Mouse (Mus musculus) lung, postnatal 0 days (tissue): Measurements from ENCODE around the gene Fry. TPM values are rescaled to one million over a fixed set of nuclear protein-coding genes. Genes with fewer than 3 reads are reported as not detected.

Experiments
- ATAC-seq: fragments of 200-750 bp; cut with Nextera tagmentation; 2 replicates; pipeline ENCODE4 v1.8.0; 2017; ENCODE audit warnings: moderate library complexity
- DNase-seq: peaks from one replicate; pipeline ENCODE4 v3.0.0-alpha.2; 2016; ENCODE audit warnings: low spot score
- H3K27ac ChIP-seq: fragments of 300-500 bp; sonication (generic); 2 replicates; pipeline ENCODE4 v1.5.1; 2014; ENCODE audit warnings: antibody characterized with exemption, mild to moderate bottlenecking, low read length, mixed read lengths
- H3K27me3 ChIP-seq: fragments of 300-500 bp; sonication (generic); replicated peaks from 2 replicates; pipeline ENCODE4 v1.6.1; 2014; ENCODE audit warnings: low read length, mixed read lengths; ENCODE audit not compliant: insufficient read depth
- H3K36me3 ChIP-seq: fragments of 300-500 bp; sonication (generic); 2 replicates; pipeline ENCODE4 v1.6.1; 2014; ENCODE audit warnings: low read length, mixed read lengths; ENCODE audit not compliant: insufficient read depth
- H3K4me1 ChIP-seq: fragments of 300-500 bp; sonication (generic); 2 replicates; pipeline ENCODE4 v1.6.1; 2014; ENCODE audit warnings: antibody characterized with exemption, low read depth, low read length, mixed read lengths; ENCODE audit not compliant: insufficient read depth
- H3K4me2 ChIP-seq: fragments of 300-500 bp; sonication (generic); replicated peaks from 2 replicates; pipeline ENCODE4 v1.6.1; 2014; ENCODE audit warnings: low read depth, mild to moderate bottlenecking, low read length, moderate library complexity, mixed read lengths
- H3K4me3 ChIP-seq: fragments of 300-500 bp; sonication (generic); 2 replicates; pipeline ENCODE4 v1.5.1; 2014; ENCODE audit warnings: low read depth, low read length
- H3K9ac ChIP-seq: fragments of 300-500 bp; sonication (generic); replicated peaks from 2 replicates; pipeline ENCODE4 v1.6.1; 2014; ENCODE audit warnings: low read depth, mild to moderate bottlenecking
- H3K9me3 ChIP-seq: fragments of 300-500 bp; sonication (generic); 2 replicates; pipeline ENCODE4 v1.6.1; 2016; ENCODE audit warnings: low read length, mixed read lengths
- CTCF ChIP-seq: IDR thresholded peaks from 2 replicates; pipeline ENCODE4 v1.5.1; 2016; ENCODE audit warnings: antibody characterized with exemption, mild to moderate bottlenecking
- EP300 ChIP-seq: IDR thresholded peaks from 2 replicates; pipeline ENCODE4 v1.6.1; 2016; ENCODE audit warnings: antibody characterized with exemption, mild to moderate bottlenecking, control low read depth
- WGBS: fragments of 180-500 bp; shearing (Covaris S2); extraction: QIAGEN DNeasy Blood & Tissue Kit; methylation state at CpG from one replicate; pipeline ENCODE4 v1.1.7; 2014; 5-methylcytosine and 5-hydroxymethylcytosine counted together
- polyA plus RNA-seq: library from polyadenylated mRNA; unstranded; fragments of >200 nt; fragmentation: Nextera tagmentation; extraction: Ambion mirVana; gene quantifications from 2 replicates; pipeline ENCODE4 v1.2.1, GENCODE M21; 2015

Gene Fry
- polyA plus RNA-seq, 1 experiment from 2014 or later = 20.8 TPM

DNA sequence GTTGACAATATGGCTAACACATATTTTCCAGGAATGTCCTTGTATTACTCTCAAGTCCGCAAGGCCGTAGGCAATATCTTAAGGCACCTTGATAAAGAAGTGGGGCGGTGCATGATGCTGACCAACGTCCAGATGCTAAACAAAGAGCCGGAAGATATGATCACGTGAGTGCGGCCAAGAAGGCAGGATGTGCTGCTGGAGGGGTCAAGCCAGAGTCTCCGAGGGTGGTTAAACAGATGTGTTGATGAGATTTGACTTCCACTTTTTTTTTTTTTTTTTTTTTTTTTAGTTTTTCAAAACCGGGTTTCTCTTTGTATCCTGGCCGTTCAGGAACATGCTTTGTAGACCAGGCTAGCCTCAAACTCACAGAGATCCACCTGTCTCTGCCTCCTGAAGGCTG, 262.3 kb downstream of the Fry start:
- WGBS = 72% methylated on average over 10 of the region's 10 CpGs
- no peaks in the 10 kb centered on the region for H3K27me3 ChIP-seq
- no peaks in the 10 kb centered on the region for H3K9me3 ChIP-seq
- H3K9ac ChIP-seq = no peak overlapping the region
- DNase-seq (no peak), ATAC-seq (no peak)
- H3K4me2 ChIP-seq = no peak overlapping the region
- H3K27ac ChIP-seq = no peak overlapping the region
- H3K36me3 ChIP-seq = 0 out of 2 replicates have a peak, but pooled peaks cover 3% of the 10 kb centered on the region
- H3K4me3 ChIP-seq = no peak overlapping the region
- no peaks in the 10 kb centered on the region; the same call in 1 of the 2 replicates for H3K4me1 ChIP-seq
- no peak for TF ChIP-seq CTCF
- no peak for TF ChIP-seq EP300

DNA sequence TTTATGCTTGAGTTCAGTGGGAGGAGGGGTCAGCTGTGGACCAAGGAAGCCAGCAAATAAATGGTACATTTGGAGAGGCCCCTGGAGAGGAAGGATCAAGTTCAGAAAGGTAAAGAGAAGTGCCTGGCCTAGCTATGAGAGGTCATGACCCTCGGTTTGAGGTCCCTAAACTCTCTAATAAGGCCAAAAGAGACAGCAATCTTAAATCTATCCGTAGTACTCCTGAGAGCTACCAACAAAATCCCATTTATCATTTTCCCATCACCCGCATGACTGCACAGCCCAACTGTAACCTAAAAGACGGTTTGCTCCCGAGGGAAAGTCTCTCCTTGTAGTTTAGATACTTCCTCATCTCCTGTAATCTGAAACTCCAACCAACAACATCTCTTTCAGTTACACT, 264.0 kb downstream of the Fry start:
- ATAC-seq = no peak
- 0 out of 2 replicates have a peak, but pooled peaks cover 3% of the 10 kb centered on the region for H3K36me3 ChIP-seq

DNA sequence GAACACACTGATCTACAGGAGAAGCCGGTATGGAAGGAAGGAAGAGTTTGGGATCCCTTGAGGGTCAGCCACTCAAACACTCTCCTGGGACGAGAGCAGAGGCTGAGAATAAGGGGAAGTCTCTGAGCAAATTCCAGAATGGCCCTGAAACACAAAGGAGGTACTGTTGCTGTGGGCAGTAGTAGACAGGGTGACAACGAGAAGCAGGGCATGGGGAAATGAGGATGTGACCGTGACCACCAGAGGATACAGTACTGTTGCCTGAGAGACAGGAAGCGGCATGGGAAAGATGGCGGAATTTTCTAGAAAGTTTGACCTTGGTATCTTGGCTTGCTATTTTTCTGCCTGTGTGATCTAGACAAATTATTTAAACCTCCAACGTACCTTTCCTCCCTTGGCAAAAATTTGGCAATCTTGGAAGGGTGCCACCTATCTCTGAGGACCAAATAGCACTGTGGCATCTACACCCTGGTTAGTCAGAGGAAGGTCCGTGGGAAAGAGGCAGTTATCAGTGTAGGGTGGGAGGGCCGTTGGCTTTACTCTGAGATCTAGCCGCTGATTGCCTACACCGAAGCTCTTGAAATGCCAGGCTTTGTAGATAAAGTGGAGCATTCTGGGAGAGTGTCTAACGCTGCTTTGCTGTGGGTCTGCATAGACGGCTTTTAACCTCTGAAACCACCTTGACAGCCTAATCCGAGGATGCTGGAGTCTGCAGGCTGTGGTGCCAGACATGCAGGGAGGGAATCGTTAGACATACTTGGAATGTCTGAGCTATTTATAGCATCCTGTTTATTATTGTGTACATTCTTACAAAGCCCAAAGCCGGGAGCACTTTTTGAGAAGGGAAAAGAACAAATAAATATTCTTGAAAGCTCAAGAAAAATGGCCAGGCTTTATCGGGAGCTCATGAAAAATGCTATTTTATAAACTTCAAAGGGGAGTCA, 266.1 kb downstream of the Fry start:
- Histone ChIP-seq H3K4me1 (no peaks in the 10 kb centered on the region; the same call in 1 of the 2 replicates), H3K9ac (no peak overlapping the region), H3K9me3 (no peaks in the 10 kb centered on the region), H3K27ac (no peak overlapping the region), H3K27me3 (no peaks in the 10 kb centered on the region), H3K4me3 (no peak overlapping the region), H3K36me3 (0 out of 2 replicates have a peak, but pooled peaks cover 3% of the 10 kb centered on the region), H3K4me2 (no peak overlapping the region)
- ATAC-seq = peak; percentile 43; the same call in 1 of the 2 replicates
- TF ChIP-seq EP300 = no peak
- no peak for TF ChIP-seq CTCF
- DNase-seq = peak; percentile 40
- 21% methylated on average over 17 of the region's 17 CpGs for WGBS

More for the DNA sequence above, 264.0 kb downstream of the Fry start:
- Histone ChIP-seq H3K9ac (no peak overlapping the region), H3K4me2 (no peak overlapping the region), H3K27me3 (no peaks in the 10 kb centered on the region), H3K4me3 (no peak overlapping the region), H3K9me3 (no peaks in the 10 kb centered on the region), H3K4me1 (no peaks in the 10 kb centered on the region; the same call in 1 of the 2 replicates), H3K27ac (no peak overlapping the region)
- no peak for TF ChIP-seq CTCF
- TF ChIP-seq EP300 = no peak
- WGBS = 54% methylated on average over 5 of the region's 5 CpGs
- no peak for DNase-seq

DNA sequence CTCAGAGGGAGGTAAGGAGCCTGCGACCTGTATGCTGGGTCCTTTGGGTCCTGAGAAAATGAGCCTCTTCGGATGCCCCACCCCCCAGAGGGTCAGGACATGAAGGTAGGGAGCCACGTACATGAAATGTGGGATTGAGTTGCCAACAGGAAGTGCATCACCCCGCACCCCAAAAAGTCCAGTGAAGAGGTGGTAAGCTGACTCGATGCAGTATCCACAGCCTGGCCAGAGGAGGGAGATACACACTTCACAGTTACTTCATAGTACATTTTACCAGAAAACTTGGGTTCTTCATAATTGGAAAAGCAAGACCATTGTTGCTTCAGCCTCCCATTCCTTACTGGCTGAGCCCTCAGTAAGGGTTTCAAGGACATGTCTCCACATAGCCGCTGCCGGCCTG, 266.8 kb downstream of the Fry start:
- Histone ChIP-seq H3K9me3 (no peaks in the 10 kb centered on the region), H3K9ac (no peak overlapping the region), H3K4me1 (no peaks in the 10 kb centered on the region; the same call in 1 of the 2 replicates), H3K4me2 (no peak overlapping the region), H3K36me3 (0 out of 2 replicates have a peak, but pooled peaks cover 3% of the 10 kb centered on the region), H3K27ac (no peak overlapping the region), H3K27me3 (no peaks in the 10 kb centered on the region), H3K4me3 (no peak overlapping the region)
- DNase-seq = peak; percentile 18
- TF ChIP-seq EP300 (no peak), CTCF (no peak; the same call in 1 of the 2 replicates)
- 38% methylated on average over 7 of the region's 7 CpGs for WGBS
- ATAC-seq = no peak

DNA sequence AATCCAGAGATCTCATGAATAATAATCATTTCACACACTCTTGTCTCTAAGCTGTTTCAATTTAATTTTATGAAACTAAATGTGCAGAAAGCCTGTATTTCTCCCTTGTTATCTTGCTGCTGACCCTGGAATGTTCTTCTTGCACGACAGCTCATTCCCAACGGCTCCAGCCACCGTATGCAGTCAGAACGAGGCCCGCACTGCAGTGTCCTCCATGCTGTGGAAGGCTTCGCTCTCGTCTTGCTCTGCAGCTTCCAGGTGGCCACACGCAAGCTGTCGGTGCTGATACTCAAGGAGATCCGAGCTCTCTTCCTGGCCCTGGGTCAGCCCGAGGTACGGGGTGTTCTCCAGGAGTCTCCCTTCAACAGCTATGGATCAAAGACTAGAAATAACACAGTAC, 270.2 kb downstream of the Fry start:
- TF ChIP-seq EP300 = no peak
- no peak for TF ChIP-seq CTCF
- Histone ChIP-seq H3K4me3 (no peak overlapping the region), H3K36me3 (no peaks in the 10 kb centered on the region), H3K4me2 (no peak overlapping the region), H3K4me1 (no peaks in the 10 kb centered on the region; the same call in 1 of the 2 replicates), H3K27ac (no peak overlapping the region), H3K9me3 (no peaks in the 10 kb centered on the region), H3K27me3 (no peaks in the 10 kb centered on the region), H3K9ac (no peak overlapping the region)
- 74% methylated on average over 12 of the region's 12 CpGs for WGBS
- ATAC-seq = no peak
- no peak for DNase-seq

DNA sequence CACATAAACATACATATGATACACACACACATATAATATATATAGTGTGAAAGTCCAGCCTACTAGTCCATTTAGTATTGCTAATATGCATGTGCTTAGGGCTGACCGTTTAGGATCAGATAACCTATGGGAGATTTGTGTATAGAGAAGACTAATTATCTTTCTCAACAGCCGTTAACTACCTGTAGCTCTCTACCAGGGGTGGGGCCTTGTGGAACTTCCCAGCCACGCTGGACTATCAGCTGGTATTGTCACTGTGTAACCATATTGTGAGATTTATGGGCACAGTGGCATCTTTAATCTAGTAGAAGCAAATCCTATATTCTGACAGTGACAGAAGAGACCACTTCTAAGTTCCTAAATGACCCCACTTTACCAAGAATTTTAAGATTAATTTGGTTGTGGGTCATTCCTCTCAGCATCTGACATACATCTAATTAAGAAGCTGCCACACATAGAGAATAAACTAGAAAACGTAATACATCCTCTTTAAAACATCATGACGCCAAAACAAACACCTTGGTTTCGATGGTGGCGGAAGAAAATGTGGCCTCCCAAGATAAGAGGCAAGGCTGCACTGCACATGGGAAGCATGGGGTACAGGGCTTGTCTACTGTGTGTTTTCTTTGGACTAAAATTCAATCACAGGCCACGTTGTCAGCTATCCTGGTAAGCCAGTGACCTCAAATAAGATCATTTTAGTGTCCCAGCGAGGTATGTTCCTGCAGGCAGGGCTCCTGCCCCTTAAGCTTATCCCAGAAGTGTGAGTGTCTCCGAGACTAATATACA, 271.3 kb downstream of the Fry start:
- Histone ChIP-seq H3K4me3 (no peak overlapping the region), H3K27ac (no peak overlapping the region), H3K27me3 (no peaks in the 10 kb centered on the region), H3K9ac (no peak overlapping the region), H3K9me3 (no peaks in the 10 kb centered on the region), H3K36me3 (no peaks in the 10 kb centered on the region), H3K4me2 (no peak overlapping the region), H3K4me1 (no peaks in the 10 kb centered on the region; the same call in 1 of the 2 replicates)
- no peak for TF ChIP-seq EP300
- TF ChIP-seq CTCF = no peak
- WGBS = 48% methylated on average over 10 of the region's 10 CpGs
- DNase-seq (no peak), ATAC-seq (no peak)
